Mouse (Mus musculus) right cerebral cortex, postnatal 10 days (tissue): ENCODE results near the gene Acsl6.
"Not testable (repeated sequence)": the region's sequence is repeated elsewhere in the genome, so short reads cannot be mapped to it uniquely, and the experiment has no call there.

Source experiments
- DNase-seq, 2 experiments: peaks; one replicate each; pipeline ENCODE4 v3.0.0; 2021; ENCODE audit warnings: low spot score in 2 of 2

The Acsl6 gene

GRCm38 (mm10) chr11:54391326-54391725 is 87.7 kb downstream of the Acsl6 start:
- no peak for DNase-seq

GRCm38 (mm10) chr11:54396686-54397085 is 93.1 kb downstream of the Acsl6 start:
- no peak for DNase-seq

GRCm38 (mm10) chr11:54398058-54398457 is 94.5 kb downstream of the Acsl6 start:
- no peak for DNase-seq

DNA sequence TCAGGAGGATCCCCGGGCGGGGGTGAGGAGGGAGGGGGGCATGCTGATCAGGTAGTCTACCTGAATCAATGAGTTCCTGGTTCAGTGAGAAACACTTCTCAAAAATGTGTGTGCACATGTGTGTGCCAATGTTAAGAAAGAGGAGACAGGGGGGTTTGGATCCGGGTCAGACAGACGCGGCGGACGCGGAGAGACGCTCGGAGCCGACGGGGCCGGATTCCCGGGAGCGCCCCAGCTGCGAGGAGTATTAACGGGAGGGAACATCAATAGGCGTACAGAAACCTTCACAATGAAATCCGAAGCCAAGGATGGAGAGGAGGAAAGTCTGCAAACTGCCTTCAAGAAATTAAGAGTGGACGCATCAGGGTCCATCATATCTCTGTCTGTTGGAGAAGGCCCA is 97.2 kb downstream of the Acsl6 start:
- not testable (repeated sequence) for DNase-seq

- no peak for DNase-seq
Observed at GRCm38 (mm10) chr11:54404885-54405284, 101.3 kb downstream of the Acsl6 start.

- no peak for DNase-seq
Observed at GRCm38 (mm10) chr11:54406930-54407546, 103.4 kb downstream of the Acsl6 start.

DNA sequence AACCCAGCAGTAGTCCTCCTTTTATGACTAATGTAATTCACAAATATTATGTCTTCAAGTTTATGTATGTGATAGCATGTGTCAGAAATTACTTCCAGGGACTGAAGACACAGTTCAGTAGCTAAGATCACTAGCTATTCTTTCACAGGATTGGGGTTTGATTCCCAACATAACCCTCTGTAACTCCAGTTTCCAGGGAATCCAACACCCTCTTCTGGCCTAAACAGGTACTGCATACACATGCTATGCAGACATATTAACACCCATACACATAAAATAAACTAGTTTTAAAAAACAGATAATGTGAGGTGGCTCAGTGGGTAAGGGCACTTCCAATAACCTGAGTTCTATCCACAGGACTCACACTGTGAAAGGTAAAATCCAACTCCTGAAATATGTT is 107.0 kb downstream of the Acsl6 start:
- no peak for DNase-seq

- peak; percentile 47 to 66 for DNase-seq
Observed at GRCm38 (mm10) chr11:54413017-54413416, 109.4 kb downstream of the Acsl6 start.
